Mouse (Mus musculus) liver, postnatal 0 days (tissue): ENCODE results near the gene Rbmxl2.

Experiments
- CTCF ChIP-seq: sonication (generic); IDR thresholded peaks from 2 replicates; pipeline ENCODE4 v1.5.1; 2016; ENCODE audit warnings: antibody characterized with exemption, low read depth
- EP300 ChIP-seq: IDR thresholded peaks from 2 replicates; pipeline ENCODE4 v1.6.1; 2016; ENCODE audit warnings: antibody characterized with exemption, low read depth, mild to moderate bottlenecking

GRCm38 (mm10) chr7:107166690-107167089, 42.6 kb upstream of the Rbmxl2 start, which contains the start of gene Nlrp14:
- TF ChIP-seq CTCF: no peak
- no peak for TF ChIP-seq EP300
